Mouse (Mus musculus) urinary bladder, postnatal 10 days (tissue): ENCODE results near the gene Fam213a.
"Not testable (repeated sequence)": the region's sequence is repeated elsewhere in the genome, so short reads cannot be mapped to it uniquely, and the experiment has no call there.

Source experiments
- DNase-seq: peaks from one replicate; pipeline ENCODE4 v3.0.0; 2022; ENCODE audit warnings: low spot score

The Fam213a gene

DNA sequence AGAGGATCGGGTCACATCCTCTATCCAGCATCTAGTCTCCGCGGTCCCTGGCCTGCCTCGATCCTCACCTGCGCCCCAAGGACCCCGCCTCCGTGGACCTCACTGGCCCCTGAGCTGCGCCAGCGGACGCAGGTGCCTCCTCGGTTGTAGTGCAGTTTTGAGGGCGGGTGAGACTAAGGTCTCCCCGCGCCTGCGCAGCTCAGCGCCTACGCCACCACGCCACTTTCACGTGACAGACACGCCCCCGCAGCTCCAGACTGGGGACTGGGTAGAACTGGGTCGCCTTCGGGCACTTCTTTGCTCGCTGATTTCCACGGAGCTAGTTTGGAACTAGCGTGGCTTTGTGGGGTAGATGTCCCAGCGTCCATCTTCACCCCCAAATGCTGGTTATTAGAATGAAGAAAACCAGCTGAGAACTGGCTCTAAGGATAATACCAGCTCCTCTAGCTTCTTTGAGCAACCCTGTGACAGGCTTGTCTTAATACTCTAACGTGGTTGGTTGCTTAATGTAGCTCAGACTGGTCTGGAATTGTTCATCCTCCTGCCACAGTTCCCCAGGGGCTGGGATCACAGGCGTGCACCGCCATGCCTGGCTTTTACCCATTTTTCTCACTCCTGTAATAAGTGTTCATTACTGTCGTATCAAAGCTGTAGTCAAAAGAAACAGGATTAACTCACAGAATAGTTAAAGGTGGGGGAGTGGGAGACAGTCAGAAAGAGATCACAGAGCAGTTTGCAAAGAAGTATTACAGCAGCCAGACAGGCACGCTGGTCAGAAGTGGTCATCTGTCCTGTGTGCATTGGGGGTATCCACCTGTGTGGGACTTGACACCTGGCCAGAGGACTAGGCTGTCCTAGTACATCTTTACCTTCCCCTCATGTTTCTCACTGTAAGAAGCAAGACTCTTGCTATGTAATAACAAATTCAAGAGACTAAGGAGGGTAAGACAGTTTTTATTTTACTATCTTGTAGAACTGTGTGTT is at the start of gene Fam213a:
Gene Fam213a (minus strand): TSS at position 159 of the 984 bp plus-strand sequence.
- DNase-seq = peak; percentile 59

DNA sequence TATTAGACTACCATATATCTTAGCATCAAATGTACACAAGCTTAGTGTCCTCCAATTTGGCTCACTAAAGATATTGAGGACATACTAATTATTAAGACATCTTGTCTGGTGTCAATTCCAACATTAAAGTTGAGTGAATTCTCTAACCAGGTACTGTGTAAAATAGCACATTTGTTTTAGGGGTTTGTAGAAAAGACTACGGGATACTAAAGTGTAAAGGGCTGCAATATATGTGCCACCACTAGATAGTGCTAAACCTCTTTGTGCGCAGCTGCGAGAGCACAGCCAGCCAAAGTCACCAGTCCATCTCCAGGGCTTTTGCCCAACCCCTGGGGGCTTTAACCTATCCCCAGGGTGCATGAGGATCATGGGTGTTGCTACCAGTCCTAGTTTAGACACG is 39.6 kb upstream of the Fam213a start:
- not testable (repeated sequence) for DNase-seq

- no peak for DNase-seq
Measured at GRCm38 (mm10) chr14:41052481-41052880, 38.9 kb upstream of the Fam213a start.

- DNase-seq = no peak
Measured at GRCm38 (mm10) chr14:41050471-41050870, 36.9 kb upstream of the Fam213a start.

- no peak for DNase-seq
Measured at GRCm38 (mm10) chr14:41047402-41047801, 33.8 kb upstream of the Fam213a start.

GRCm38 (mm10) chr14:41035146-41035798 is 21.7 kb upstream of the Fam213a start:
- DNase-seq = no peak

DNA sequence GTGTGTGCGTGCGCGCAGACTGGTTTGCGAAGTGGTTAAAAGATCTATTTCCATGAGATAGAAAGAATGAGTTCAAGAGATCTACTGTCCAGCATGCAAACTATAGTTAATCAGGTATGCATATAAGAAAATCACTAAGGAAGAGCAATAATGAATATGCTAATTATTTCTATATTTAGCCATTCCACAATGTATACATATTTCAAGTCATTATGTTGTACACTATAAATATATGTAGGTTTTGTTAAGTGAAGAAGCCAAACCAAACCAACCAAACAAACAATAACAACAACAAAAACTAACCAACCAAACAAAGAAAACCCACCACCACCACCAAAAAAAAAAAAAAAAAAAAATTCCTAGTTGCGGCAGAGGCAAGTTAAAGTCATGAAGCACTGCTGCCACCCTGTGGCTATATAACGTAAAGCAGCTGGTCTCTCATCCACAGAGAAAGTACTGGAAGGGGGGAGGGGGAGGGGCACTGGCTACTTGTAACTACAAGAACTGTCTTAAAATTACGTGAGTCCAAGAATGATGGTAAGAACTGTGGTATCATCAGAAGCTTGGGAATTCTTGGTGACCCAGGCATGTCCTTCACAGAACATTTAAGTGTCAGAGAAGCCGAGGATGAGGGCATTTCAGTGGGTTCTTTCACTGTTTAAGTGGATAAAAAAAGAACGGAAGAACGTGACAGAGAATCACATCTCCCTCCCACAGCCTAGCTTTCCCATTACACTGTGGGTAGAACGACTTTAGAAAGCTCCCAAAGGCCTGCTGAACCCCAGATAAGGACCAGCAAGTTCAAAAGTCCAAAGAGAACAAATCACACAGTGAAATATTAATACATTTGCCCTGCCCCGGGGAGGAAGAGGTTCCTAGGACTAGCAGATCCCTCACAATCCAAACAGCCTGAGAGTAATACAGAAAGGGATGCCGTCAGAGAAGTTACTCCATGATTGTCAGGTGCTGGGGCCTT is 19.8 kb upstream of the Fam213a start:
- DNase-seq = peak; percentile 41

- no peak for DNase-seq
Measured at GRCm38 (mm10) chr14:41030989-41031513, 17.5 kb upstream of the Fam213a start.

DNA sequence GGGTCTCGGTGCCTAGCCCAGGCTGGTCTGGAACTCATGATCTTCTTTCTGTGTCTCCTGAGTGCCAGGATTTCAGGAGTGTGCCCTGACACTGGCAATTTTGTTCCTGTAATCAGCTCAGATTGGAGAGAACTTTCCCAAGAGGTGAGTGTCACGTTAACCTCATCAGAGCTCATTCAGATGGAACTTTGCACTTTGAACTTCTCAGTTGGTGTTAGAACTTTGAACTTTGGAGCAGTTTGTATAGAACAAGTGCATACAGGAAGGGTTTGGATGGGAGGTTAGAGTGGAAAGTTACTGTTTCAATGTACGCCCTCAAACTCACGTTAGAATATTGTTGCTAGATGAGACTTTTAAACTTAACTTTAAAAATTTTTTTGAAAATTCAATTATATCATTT is 15.7 kb upstream of the Fam213a start:
- DNase-seq = no peak

DNA sequence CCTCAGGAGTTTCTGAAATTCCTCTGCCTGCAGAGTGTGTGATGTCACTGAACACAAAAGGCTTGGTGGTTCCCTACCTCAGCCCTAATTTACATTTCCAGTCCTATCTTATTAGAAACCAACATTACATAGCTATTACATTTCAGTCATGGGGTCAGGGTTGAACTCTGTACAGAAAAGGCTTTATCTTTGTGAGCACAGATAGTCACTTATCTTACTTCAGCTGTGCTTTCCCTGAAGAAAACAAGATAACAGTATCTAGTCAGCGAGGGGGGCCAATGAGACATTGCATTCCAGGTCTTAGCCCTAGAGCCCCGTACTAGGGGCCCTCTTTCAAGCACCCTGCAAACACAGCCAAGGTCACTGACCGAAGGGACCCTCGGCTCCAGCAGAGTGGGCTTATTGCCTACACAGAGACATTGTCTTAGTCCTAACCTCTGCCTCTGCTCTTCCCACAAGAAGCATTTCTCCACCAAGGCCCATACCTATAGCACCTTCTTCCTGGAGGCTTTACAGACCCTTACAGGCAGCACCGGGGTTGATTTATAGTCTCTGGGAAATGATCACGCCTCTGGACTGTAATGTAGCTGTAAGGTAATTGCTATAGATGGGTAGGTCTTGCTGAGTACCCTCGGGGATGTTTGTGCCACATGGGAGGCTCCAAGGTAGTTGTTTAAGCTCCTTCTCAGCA is 12.2 kb upstream of the Fam213a start:
- no peak for DNase-seq

DNA sequence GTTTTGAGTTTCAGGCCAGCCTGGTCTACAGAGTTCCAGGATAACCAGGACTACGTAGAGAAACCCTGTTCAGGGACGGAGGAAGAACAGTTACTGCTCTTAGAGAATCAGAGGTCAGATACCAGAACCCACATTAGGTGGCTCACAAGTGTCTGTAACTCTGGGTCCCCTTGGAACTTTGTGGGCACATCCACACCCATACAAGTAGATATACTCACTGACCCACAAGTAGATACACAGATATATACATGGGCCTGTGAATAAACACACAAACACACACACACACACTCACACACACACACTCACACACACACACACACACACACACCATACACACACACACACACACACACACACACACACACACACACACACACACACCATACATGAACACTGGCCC is 11.5 kb upstream of the Fam213a start:
- no peak for DNase-seq

DNA sequence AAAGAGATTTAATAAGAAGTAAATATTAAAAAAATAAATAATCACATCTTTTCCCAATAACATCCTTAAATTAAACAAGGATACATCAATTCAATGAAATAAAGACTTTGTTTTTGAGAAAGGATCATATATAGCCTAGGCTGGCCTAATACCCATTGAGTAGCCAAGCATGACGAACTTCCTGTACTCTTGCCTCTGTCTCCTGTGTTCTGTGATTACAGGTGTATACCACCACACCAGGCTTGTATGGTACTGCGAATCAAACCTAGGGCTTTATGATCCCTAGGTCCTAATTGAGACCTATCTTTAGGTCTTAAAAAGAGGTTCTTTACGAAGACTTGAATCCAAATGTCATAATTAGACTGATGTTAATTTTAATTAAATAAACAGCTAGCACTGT is 7.7 kb upstream of the Fam213a start:
- DNase-seq = no peak

GRCm38 (mm10) chr14:41017460-41017859 is 3.9 kb upstream of the Fam213a start:
- no peak for DNase-seq

GRCm38 (mm10) chr14:41014701-41015240 is 1.2 kb upstream of the Fam213a start:
- DNase-seq = no peak

GRCm38 (mm10) chr14:41013143-41013542 is 445 bp downstream of the Fam213a start:
- DNase-seq = no peak

DNA sequence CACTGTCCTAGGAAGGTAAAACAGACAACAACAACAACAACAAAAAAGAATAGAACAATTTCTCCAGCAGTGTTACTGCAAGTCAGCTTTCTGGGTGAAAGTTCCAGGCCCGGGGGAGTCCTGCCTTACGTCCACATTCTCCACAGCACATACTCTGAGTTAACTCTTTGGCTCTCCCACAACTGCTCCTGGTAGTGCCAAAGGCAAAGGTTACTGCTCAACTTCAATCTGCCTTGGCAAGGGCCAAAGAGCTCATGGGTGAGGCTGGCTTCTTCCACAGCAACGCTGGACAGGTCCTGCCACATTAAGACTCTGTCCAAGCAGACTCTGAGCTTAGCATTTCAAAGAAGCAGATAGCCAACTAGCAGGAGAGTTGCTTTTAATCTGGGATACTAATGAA is 1.7 kb downstream of the Fam213a start:
- no peak for DNase-seq

GRCm38 (mm10) chr14:41008138-41008537 is 5.5 kb downstream of the Fam213a start:
- no peak for DNase-seq

- DNase-seq = no peak
Measured at GRCm38 (mm10) chr14:41007641-41008040, 5.9 kb downstream of the Fam213a start.

DNA sequence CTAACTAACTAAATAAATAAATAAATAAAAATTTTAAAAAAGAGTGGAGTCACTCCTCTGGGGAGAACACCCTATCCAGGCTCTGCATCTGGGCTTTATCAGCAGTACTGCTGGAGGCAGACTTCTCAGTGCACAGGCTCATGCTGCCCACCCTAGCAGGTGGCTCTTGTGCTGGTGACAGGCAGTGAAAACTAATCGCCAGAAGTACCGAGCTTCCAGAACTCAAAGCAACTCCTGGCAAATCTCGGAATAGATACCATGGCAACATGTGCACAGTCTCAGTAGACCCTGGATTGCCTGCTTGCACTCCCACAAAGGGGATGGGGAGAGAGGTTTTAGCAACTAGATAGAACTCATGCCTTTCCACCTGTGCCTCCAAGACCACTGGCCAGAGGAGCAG is 6.7 kb downstream of the Fam213a start:
- DNase-seq = no peak

- no peak for DNase-seq
Measured at GRCm38 (mm10) chr14:41006263-41006662, 7.3 kb downstream of the Fam213a start.

DNA sequence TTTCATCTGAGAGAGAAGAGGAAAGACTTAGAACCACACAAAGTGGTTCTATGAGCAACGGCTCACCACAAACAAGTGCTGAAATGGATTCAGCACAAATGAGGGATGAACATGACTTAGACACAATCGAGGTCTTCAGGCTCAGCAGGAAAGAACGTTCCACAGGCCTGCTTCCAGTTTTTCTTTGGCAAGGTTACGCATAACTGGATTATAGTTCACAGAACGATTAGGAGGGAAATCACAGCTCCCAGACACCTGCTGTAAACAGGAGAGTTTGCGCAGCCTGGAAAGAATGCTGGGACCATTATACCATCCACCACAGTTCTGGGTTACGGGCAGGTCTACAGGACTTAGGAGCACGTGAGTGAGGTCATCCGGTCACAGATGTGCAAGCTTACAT is 7.9 kb downstream of the Fam213a start:
- no peak for DNase-seq
